Mouse (Mus musculus) R1 (cell line): ENCODE results near the gene Dhx15.
A peak's percentile ranks its signal among the peaks of the same experiment; 100 is the strongest.

ENCODE experiments used
- DNase-seq: peaks from one replicate; pipeline ENCODE4 v3.0.0-alpha.2; 2018; ENCODE audit warnings: low read depth, low spot score

The Dhx15 gene

DNA sequence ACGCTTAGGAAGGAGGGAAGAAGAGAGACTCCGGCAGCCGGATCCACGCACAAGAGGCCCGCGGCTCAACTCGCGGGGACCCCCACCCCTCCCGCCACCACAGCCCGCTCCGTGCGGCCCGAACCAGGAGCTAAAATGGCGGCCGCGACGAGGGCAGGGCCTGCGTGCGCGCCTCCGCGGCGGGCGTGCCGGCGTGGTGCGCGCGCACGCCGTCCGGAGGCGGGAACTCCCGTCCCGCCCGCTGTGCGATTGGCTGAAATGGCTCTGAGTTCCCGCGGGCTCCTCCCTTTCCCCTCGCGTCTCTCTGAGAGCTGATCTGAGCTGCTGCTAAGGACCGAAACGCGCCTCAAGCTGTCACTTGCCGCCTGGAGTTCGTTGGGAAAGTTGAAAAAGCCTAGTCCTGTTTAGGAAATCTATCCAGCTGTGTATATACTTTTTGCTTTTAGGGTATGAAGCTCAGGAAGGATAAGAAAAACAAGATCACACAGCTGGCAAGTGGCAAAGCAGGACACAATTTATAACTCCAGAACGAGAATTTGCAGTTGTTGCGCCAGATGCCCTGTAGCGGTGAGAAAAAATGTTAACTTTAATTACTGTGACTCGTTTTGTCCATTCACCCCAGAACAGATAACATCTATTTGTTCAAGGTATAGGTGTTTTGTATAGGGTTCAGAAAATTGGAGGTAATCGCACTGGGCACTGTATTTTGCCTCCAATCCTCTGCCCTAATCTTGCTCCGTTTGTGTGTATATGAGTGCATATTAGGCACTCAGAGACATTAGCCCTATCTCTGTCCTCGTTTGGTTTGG, at the start of gene Dhx15:
Gene Dhx15, minus strand, starts transcription at position 144 of the 809 bp plus-strand sequence.
- peak; percentile 94 for DNase-seq

DNA sequence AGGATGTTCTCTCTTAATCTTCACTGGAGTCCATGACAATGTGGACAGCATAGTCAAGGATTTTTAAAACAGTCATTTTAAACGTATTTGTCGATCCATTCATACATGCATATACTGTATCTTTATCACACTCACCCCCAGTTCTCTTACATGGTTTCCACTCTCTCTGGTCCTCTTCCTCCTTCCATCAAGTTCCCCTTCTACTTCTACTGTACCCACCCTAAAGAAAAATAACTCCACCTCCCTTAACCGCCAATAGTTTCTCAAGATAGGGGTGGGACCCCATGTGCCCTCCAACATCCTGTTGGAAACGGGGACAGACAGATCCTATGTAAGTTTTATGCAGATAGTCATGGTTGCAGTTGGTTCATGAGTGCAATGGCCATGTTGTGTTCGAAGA, 48.6 kb upstream of the Dhx15 start:
- no peak for DNase-seq

DNA sequence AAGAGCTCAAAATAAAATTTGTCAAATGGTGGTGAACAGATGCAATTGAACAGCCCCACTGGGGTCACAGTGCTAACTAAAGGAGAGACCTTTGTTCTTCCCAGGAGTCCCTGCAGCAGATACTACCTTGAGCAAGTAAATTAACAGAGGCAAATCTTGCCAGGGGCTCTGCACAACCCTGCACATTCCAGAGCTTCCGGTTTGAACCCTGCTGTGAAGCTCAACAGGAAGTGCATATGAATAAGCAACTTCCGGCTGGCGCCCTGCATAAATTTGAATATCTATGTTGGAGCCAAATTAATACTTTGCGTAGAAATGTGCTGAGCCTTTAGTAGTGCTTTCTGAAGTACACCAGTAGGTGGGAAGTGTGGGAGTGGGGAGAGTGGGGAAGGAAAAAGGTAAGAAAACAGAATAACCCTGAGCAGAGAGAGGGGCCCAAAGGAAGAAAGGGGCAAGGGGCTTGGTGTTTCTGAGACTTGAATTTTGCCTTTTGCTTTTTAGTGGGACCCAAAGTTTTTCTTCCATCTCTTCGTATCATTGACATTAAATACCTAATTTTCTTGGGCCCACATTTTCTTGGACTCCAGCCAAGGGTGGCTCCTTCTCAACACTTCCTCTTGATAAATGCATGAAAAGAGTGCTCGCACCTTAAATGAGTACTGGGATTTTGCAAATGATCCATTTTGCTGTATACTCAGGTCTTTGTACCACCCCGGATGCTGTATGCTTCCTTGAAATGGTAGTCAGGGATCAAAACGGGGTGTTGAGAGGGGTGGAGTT, 47.8 kb upstream of the Dhx15 start:
- DNase-seq: peak; percentile 53

DNA sequence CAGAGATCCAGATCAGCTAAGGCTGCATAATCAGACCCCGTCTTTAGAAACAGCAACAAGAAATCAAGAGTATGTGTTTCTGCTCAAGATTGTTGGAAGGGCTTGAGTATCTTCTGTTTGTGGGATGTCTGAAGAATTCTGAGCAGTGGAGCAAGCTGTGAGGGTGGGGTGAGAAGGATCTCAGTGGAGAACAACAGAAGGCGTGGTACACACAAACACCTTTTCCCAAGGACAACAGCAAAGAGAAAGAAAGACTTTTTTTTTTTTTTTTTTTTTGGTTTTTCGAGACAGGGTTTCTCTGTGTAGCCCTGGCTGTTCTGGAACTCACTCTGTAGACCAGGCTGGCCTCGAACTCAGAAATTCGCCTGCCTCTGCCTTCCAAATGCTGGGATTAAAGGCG, 46.3 kb upstream of the Dhx15 start:
- peak; percentile 71 for DNase-seq

DNA sequence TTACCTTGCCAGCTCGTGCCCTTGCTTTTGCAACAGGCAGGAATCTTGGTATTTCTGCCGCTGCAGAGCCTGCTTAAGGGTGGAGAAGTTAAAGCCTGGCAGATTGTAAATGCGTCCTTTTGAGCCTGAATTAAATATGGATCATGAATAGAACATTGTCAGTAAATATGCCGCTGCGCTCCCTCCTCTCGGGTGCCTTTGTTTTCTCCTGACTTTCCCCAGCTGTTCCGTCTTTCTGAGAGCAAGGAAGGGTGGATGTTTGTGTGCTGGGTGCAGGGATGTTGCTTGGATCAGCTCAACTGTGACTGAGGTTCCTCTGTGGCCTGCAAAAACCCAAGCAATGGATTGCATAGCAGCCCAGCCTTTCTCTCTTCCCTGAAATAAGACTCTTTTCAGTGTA, 44.3 kb upstream of the Dhx15 start:
- no peak for DNase-seq

DNA sequence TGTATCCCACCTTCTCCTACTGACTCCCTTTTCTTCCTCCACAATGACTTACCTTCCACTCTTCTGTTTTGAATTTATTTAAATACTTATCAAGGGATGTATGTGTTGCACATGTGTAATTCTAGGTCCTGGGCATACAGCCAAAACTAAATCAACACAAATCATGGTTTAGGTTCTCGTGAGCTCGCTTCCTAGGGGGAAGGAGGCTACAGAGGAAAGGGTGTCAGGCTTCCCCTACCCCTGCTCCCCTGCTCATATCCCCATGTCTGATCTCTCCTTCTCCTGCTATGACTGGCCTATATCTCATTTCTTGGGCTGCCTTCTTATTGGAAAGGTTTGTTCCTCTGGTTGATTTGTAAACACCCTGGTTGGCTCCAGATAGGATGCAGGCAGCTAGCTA, 43.6 kb upstream of the Dhx15 start:
- no peak for DNase-seq

DNA sequence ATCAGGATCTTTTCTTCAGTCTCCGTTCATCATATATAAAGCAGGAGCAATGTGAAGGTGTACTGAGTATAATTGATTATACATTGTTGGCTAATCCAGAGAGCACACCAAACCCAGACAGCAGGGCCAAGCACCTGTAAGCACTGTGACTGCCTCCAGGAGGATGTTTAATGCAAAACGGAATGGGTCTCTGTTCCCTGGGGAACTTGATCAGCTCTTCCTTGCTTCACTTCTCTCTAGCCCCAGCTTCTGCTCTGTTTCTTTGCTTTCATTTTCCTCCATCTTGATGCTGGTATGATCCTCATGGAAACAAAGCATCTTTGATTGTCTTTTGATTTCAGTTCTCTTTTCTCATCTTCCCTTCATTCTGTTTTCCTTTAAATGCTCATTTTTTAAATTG, 42.3 kb upstream of the Dhx15 start:
- DNase-seq: no peak

DNA sequence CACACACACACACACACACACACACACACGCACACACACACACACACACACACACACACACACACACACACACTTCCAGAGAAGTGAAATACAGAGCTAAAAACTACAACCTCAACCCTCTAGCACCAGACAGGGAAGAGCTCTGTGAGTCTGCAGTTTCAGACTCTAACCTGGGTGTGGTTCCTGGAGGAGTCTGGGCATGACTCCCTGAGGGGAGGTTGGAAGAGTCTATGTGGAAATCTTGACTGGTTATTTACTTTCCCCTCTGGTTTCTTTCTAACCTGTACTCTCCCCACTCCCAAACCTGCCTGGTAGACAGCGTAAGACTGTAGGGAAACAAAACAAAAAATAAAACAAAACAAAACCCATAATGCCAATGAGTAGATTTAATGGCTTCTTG, 41.9 kb upstream of the Dhx15 start:
- DNase-seq: no peak

DNA sequence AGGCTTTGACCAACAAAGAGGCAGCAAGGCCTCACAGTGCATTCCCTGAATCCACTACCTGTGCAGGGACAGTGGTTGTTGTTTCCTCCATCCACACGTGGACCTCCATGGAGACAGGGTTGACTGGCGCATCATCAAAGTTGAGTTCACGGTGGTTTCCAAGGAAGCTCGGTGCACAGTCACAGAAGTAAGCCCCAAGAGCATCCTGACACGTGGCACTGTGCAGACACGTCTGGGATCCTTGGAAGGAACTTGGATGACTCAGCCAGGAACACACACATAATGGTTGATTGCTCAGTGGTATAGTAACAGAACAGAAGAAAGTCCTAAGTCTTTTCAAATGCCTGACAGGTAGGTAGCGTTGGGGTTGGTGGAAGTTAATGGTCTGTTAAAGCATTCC, 40.2 kb upstream of the Dhx15 start:
- DNase-seq: no peak

DNA sequence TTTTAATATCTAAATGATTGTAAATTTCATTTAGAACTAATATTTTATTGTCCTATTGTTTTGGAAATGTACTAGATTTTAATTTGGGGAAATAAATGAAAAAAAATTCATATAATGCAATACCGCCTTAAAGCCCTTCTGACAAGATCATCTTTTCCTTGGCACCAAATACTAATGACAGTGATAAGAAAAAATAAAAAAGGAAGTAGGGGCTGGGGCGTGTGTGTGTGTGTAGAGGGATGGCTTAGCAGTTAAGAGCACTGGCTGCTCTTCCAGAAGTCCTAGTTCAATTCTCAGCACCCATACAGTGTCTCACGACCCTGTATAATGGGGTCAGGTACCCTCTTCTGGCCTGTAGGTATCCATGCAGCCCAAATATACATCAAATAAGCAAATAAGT, 36.4 kb upstream of the Dhx15 start:
- no peak for DNase-seq

DNA sequence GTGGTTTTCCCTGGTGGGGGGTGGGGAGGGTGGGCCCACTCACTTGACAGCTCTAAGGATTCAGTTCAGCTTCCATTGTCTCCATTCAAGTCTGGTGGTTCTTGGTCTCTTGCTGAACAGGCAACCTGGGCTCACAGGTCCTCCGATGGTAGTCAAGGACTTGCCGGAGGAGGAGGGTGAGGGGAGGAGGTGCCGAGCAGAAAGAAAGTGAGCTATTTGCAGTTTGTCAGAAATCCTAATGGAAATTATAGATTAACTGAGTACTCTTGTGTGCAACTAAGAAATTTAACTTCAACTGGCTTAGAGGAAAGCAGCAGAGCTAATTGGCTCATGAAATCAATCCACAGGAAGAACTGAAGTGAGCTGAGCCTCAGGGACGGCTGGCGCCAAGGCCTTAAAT, 31.3 kb upstream of the Dhx15 start:
- DNase-seq: no peak

DNA sequence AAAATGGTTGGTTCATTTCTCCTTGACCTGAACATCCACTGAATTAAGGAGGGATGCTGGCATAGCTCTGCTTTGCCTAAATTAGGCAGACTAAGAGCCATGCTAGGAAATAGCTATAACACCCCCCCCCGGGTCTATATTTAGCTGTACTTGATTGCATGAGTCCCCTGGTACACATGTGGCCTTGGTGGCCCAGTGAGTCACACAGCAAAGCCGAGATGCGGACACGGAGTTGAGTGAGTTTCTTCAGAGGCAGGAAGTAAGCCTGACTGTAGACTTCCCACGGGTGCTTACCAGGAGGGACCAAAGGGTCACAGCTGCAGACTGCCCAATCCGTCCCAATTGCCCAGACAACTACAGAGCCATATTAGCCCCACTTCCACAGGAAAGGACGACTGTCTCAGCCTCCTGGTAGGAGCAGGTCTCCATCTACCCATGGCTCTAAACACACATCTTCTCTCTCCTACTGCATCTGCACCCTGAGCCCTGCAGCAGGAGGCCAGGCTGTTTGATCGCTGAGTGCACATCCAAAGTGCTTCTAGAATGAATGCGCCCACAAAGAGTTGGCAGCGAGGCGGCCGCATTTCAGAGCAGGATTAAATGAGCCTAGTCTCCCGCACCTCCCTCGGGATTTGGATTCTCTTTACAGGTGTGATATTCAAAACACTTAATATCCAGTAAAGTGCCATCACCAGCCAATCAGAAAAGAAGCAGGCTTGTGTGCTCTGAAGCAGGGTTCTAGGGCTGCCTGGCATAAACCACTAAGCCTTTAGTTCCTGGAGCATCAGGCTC, 29.9 kb upstream of the Dhx15 start:
- DNase-seq: no peak

DNA sequence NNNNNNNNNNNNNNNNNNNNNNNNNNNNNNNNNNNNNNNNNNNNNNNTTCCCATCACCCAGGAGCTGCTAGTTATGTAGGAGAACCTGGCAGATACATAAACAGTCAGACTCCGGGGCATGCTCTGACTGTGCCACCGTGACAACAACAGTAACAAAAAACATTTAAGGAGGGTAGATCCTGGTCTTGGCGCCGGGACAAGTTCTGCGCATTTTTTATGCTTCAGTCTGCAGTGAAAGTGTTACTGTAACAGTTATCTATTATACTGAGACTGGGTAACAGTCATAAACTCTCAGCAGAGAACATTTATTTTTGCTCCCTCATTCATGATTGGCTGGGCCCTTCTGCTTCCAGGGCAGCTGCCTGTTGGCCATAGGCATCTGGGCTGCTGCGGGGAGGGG, 27.9 kb upstream of the Dhx15 start:
- no peak for DNase-seq

DNA sequence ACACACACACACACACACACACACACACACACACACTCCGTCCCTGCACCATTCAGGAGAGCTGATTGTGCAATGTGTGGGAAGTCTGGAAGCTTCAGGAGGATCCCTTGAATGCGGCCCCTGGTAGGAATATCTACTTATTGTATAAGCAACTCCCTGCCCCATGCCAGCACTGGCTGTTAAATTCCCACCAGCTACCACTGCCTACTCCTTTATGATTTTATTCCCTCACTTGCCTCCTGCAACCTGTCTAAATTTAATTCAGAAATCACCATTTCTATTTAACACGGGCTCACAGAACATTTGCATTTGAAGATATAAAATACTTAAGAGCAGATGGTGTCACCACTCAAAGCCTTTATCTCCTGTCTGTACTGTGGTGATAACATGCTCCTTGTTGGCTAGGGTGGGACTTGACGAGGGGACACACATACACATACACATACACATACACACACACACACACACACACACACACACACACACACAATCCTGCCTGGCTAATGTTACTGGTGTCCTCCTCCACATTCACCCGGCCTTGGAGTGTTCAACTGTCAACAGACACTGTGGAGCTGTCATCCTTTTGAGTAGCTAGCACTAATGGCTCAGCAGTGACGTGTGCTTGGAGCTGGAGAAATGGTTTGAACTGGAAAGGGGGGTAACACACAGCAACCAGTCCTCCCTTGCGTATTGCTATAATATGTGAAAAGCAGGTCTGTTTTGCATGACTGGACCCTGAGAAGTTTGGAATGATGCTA, 23.0 kb upstream of the Dhx15 start:
- no peak for DNase-seq

DNA sequence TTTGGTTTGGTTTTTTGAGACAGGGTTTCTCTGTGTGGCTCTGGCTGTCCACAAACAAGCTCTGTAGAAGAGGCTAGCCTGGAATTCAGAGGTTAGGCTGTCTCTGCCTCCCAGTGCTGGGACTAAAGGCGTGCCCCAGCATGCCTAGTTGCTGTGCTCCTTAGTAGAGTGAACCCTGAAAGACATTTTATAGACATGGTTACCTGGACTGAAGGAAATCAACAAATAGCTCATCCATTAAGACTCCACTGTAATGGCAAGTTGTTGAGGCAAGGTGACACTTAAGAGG, 810 bp upstream of the Dhx15 start:
- DNase-seq: no peak

DNA sequence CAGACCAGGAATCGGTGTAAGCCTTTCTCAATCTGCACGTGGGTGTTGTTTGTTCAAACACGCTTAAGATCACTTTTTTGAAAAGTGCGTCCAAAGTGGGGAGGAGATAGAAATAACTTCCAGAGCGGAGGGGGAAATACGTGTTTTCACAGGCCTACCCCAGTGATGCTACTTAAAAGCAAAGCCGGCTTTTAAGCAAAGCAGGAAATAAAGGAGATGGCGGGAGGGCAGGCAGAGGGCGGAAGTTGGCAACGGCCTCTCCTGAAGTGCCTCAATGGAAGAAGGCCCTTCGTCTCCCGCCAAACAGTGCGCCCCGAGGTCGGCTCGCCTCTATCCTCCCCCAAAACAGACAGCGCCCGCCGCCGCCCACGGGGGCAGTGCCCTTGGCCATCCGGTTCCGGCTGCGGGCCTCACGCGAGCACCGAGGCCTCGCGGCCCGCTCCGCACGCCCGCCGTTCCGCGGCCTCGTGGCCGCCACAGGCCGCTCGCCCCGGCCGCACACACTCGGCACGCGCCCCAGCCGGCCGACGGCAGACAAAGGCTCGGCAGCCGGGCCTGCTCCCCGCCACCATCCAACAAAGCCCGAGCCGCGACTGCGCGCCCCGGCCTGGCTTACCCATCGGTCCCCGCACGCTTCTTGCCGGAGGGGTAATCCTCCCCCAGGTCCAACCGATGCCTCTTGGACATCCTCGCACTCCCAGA, 499 bp downstream of the Dhx15 start:
- peak; percentile 67 for DNase-seq

DNA sequence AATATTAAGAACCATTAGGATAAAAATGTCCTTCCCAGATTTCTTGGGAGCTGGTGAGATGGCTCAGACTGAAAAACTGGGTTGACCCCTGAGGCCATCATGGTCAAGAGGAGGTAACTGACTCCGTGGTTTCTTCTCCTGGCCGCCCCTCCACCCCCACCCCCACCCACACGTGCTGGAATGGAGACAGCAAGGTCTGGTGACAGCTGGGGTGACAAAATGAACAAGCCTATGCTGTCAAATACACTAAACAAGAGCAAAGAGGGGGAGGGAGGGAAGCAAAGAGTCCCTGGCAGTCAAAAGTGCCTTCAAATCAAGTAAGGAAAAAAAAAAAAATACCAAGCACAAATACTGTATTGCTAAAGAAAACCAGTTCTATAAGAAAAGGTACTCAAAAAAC, 2.1 kb downstream of the Dhx15 start:
- no peak for DNase-seq

DNA sequence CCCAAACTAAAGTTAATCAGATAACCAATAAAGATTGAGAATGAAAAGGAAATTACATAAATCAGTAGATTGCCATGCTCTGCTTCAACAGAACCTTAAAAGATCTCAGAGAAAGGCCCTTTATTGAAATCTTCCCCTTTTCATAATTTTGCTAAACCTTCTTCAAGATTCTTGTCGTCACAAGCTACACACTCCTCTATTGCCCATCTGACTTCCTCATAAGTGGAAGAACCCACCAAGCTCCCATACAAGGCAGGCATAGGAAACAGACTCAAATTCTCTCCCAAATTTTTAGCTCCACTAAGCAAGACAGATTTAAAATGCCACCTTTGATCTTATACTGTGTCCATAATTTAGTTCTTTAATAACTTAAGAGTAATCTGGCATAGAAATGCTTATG, 13.0 kb downstream of the Dhx15 start:
- DNase-seq: no peak

DNA sequence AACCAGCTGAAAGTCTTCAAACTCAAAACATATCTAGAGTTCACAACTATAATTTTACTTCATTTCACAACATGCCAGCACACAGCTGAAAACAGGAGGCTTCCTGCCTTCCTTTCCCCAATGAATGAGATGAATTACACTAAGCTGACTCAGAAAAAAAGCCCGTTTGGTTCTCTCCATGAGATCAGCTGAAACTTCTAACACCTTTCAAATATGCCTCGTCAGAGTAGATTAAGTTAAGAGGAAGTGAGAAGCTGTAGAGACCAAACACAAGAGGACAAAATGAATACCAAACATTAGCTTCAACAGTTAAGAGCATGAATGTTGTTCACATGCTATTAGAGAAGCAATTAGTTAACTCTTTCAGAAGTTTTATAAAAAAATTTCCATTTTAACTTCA, 21.8 kb downstream of the Dhx15 start:
- DNase-seq: no peak

DNA sequence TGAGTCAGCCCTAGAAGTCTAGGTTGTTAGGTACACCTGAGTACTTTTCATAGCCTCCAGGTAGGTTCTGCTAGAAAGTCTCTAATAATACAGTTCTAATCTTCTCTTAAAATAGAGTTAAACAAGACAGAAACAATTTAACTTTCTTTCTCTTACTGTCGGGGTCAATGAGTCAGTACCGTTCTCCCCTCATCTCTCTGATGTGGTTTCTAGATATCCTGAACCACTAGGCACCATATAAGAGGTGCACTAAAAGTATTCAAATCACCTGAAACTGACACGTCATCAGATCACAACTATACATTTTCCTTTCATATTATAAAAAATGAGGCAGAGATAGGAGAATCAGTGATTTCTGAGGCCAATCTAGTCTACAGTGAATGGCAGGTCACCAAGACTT, 41.2 kb downstream of the Dhx15 start:
- no peak for DNase-seq

DNA sequence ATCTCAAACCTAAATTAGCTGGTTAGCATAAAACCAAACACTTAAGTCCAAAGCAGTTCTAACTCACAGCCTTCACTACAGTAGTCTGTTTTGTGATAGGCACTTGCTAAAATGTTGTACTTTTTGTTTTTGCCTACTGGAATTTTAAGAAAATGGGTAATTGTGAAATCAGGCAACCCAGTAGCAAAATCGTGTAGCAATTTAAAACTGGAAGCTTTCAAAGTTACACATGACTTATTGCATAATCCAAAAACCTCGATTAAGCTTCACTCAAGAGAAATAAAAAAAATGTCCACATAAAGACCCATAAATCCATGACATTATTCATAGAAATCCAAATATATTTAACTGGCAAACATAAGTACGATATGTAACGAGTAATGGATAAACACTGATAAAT, 43.2 kb downstream of the Dhx15 start:
- no peak for DNase-seq
